Mouse (Mus musculus) liver, postnatal 0 days (tissue): Measurements from ENCODE around the gene Rad9b. TPM values are rescaled to one million over a fixed set of nuclear protein-coding genes. Genes with fewer than 3 reads are reported as not detected.

Source experiments
- ATAC-seq: fragments of 200-750 bp; cut with Nextera tagmentation; 2 replicates; pipeline ENCODE4 v1.8.0; 2017; ENCODE audit warnings: mild to moderate bottlenecking, moderate library complexity
- DNase-seq: peaks from one replicate; pipeline ENCODE4 v3.0.0-alpha.2; 2016
- H3K27ac ChIP-seq: fragments of 300-500 bp; sonication (generic); 2 replicates; pipeline ENCODE4 v1.5.1; 2014; ENCODE audit warnings: antibody characterized with exemption, moderate library complexity, mild to moderate bottlenecking, low read depth
- H3K27me3 ChIP-seq: fragments of 300-500 bp; sonication (generic); 2 replicates; pipeline ENCODE4 v1.6.1; 2014; ENCODE audit warnings: low read length, control low read depth, mixed read lengths; ENCODE audit not compliant: insufficient read depth
- H3K36me3 ChIP-seq: fragments of 300-500 bp; sonication (generic); replicated peaks from 2 replicates; pipeline ENCODE4 v1.6.1; 2014; ENCODE audit warnings: mild to moderate bottlenecking, control low read depth, low read length, moderate library complexity, mixed read lengths; ENCODE audit not compliant: insufficient read depth
- H3K4me1 ChIP-seq: fragments of 300-500 bp; sonication (generic); 2 replicates; pipeline ENCODE4 v1.6.1; 2014; ENCODE audit warnings: antibody characterized with exemption, mild to moderate bottlenecking, control low read depth; ENCODE audit not compliant: insufficient read depth
- H3K4me2 ChIP-seq: fragments of 300-500 bp; sonication (generic); 2 replicates; pipeline ENCODE4 v1.6.1; 2014; ENCODE audit warnings: low read depth, mild to moderate bottlenecking, low read length, moderate library complexity, mixed read lengths
- H3K4me3 ChIP-seq: fragments of 300-500 bp; sonication (generic); 2 replicates; pipeline ENCODE4 v1.5.1; 2014; ENCODE audit warnings: low read depth, low read length
- H3K9ac ChIP-seq: fragments of 300-500 bp; sonication (generic); replicated peaks from 2 replicates; pipeline ENCODE4 v1.6.1; 2014; ENCODE audit warnings: mild to moderate bottlenecking, moderate library complexity
- H3K9me3 ChIP-seq: fragments of 300-500 bp; sonication (generic); 2 replicates; pipeline ENCODE4 v1.6.1; 2016; ENCODE audit warnings: mild to moderate bottlenecking, control low read depth, low read length, mixed read lengths
- CTCF ChIP-seq: sonication (generic); IDR thresholded peaks from 2 replicates; pipeline ENCODE4 v1.5.1; 2016; ENCODE audit warnings: antibody characterized with exemption, low read depth
- EP300 ChIP-seq: IDR thresholded peaks from 2 replicates; pipeline ENCODE4 v1.6.1; 2016; ENCODE audit warnings: antibody characterized with exemption, low read depth, mild to moderate bottlenecking
- WGBS: fragments of 180-500 bp; shearing (Covaris S2); extraction: QIAGEN DNeasy Blood & Tissue Kit; methylation state at CpG from one replicate; pipeline ENCODE4 v1.1.7; 2014; ENCODE audit not compliant: insufficient replicate concordance; 5-methylcytosine and 5-hydroxymethylcytosine counted together
- polyA plus RNA-seq: library from polyadenylated mRNA; unstranded; fragments of >200 nt; fragmentation: Nextera tagmentation; extraction: Ambion mirVana; gene quantifications from 2 replicates; pipeline ENCODE4 v1.2.1, GENCODE M21; 2015

Rad9b gene
- polyA plus RNA-seq, 1 experiment from 2014 or later, result 3.0 TPM

DNA sequence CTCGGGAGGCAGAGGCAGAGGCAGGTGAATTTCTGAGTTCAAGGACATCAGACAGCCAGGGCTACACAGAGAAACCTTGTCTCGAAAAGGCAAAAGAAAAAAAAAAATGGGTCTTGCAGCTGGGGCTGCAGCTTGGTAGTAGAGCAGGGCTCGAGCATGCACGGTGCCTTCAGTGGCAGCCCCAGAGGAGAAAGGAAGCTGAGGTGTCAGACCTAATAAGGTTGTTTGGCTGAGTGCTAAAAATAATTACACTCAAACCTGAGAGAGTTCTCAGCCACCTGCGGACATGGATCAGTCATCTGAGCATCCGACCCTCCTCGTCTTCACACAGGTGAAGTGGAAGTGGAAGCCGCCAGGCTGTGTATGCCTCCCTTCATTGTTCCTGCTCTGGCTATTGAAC lies 43.3 kb downstream of the Rad9b start:
- no peak for DNase-seq
- Histone ChIP-seq H3K9ac (no peak overlapping the region), H3K4me1 (peaks cover 20% of the 10 kb centered on the region), H3K4me3 (no peak overlapping the region), H3K27me3 (no peaks in the 10 kb centered on the region), H3K4me2 (no peak overlapping the region), H3K36me3 (peaks cover 46% of the 10 kb centered on the region), H3K9me3 (no peaks in the 10 kb centered on the region), H3K27ac (no peak overlapping the region)
- WGBS, result 76% methylated on average over 8 of the region's 8 CpGs
- no peak for ATAC-seq
- TF ChIP-seq CTCF (no peak), EP300 (no peak)

DNA sequence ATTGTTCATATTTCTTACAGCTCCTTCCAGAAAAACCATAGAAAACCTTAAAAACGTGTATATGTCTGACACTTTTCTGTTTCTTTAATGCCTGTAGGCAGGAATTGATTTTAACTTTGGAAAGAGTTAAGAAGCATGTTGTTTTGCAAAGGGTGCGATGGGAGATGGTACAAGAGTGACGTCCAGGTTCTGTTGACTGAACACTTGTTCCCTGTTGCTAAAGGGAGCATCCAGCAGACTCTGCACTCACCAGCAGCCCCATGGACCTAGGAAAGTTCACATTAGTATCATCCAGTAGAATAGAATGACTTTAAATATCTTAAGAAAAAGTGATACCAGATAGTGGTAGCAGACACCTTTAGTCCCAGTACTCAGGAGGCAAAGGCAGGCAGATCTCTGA lies 47.5 kb downstream of the Rad9b start:
- DNase-seq (no peak), ATAC-seq (peak; percentile 87)
- H3K9ac ChIP-seq, result no peak overlapping the region
- H3K4me2 ChIP-seq, result no peak overlapping the region
- H3K9me3 ChIP-seq, result no peaks in the 10 kb centered on the region
- H3K27me3 ChIP-seq, result no peaks in the 10 kb centered on the region
- peak overlapping the region; percentile 92 for H3K27ac ChIP-seq
- TF ChIP-seq CTCF, result no peak
- peak; percentile 47; the same call in 1 of the 2 replicates for TF ChIP-seq EP300
- H3K36me3 ChIP-seq, result peaks cover 21% of the 10 kb centered on the region
- peaks cover 39% of the 10 kb centered on the region for H3K4me1 ChIP-seq
- H3K4me3 ChIP-seq, result no peak overlapping the region
- WGBS, result 72% methylated on average over 3 of the region's 3 CpGs

DNA sequence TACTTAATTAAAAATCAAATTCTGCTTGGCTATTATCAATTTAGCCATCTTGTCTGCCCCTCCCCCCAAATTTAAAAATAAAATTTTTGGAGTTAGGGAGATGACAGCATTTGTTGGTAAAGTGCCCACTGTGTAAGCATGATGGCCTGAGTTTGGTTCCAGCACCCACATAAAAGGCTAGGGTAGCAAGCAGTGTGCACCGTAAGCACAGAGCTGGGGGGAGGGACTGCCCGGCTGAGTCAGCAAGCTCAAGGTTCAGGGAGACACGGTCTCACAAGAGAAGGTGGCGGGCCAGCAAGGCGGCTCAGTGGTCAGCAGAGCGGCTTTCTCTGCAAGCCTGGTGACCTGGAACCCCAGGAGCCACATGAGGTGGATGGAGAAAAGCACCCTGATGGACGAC lies 48.6 kb downstream of the Rad9b start:
- peak overlapping the region; percentile 92 for H3K27ac ChIP-seq
- no peaks in the 10 kb centered on the region for H3K27me3 ChIP-seq
- H3K4me1 ChIP-seq, result peaks cover 40% of the 10 kb centered on the region
- no peak overlapping the region for H3K4me2 ChIP-seq
- peaks cover 15% of the 10 kb centered on the region; the same call in 1 of the 2 replicates for H3K36me3 ChIP-seq
- DNase-seq (no peak), ATAC-seq (no peak)
- no peak overlapping the region for H3K4me3 ChIP-seq
- H3K9me3 ChIP-seq, result no peaks in the 10 kb centered on the region
- TF ChIP-seq EP300, result no peak
- TF ChIP-seq CTCF, result no peak
- H3K9ac ChIP-seq, result no peak overlapping the region
- WGBS, result 69% methylated on average over 7 of the region's 7 CpGs

DNA sequence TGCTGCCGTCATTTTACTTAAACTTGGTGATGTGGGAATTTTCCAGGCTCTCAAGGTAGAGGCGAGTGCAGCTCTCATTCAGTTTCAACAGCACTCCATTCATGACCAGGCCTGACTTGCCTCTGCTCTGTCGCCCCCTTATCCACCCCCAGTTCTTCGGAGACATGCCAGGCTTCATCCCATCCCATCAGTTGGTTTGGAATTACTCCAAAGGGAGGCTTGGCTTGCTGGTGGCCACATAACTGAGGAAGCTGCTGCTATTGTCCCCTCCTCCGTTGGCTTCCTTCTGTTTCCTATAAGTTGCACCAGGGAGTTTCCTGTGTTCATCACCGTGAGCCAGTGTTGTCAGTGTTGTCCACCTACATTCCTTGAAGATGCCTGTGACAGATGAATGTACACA lies 49.5 kb downstream of the Rad9b start:
- H3K27ac ChIP-seq, result peak overlapping the region; percentile 92
- no peaks in the 10 kb centered on the region for H3K9me3 ChIP-seq
- H3K4me1 ChIP-seq, result peaks cover 40% of the 10 kb centered on the region
- H3K4me3 ChIP-seq, result no peak overlapping the region
- ATAC-seq (no peak), DNase-seq (no peak)
- WGBS, result 66% methylated on average over 6 of the region's 6 CpGs
- H3K27me3 ChIP-seq, result no peaks in the 10 kb centered on the region
- TF ChIP-seq EP300 (no peak), CTCF (no peak)
- H3K4me2 ChIP-seq, result no peak overlapping the region
- H3K36me3 ChIP-seq, result peaks cover 14% of the 10 kb centered on the region; the same call in 1 of the 2 replicates
- 0 out of 2 replicates have a peak overlapping the region, but pooled peaks have one; percentile 16 for H3K9ac ChIP-seq

DNA sequence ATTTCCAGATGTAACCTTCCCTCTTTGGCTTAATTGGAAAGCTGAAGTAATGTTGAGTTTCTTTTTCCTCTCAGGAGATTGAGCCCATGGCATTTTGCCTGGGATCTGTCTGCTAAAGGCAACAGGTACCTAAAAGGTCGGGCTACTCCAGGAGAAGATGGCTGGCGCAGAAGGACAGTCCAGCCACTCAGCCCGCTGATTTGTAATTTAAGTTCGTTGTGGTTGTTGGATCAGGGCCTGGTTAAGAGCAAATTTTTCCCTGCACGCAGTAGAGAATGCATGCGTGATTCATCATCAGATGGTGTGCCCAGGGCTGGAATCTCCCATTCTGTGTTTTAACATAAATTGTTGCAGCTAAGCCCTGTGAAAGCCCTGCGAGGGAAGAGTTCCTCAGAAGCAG lies 50.1 kb downstream of the Rad9b start:
- 77% methylated on average over 7 of the region's 7 CpGs for WGBS
- Histone ChIP-seq H3K27ac (peak overlapping the region; percentile 92), H3K9ac (0 out of 2 replicates have a peak overlapping the region, but pooled peaks have one; percentile 16), H3K4me3 (no peak overlapping the region), H3K4me2 (no peak overlapping the region), H3K36me3 (peaks cover 10% of the 10 kb centered on the region; the same call in 1 of the 2 replicates), H3K9me3 (no peaks in the 10 kb centered on the region), H3K4me1 (peaks cover 40% of the 10 kb centered on the region), H3K27me3 (no peaks in the 10 kb centered on the region)
- TF ChIP-seq EP300, result no peak
- TF ChIP-seq CTCF, result no peak
- ATAC-seq, result no peak
- DNase-seq, result no peak

DNA sequence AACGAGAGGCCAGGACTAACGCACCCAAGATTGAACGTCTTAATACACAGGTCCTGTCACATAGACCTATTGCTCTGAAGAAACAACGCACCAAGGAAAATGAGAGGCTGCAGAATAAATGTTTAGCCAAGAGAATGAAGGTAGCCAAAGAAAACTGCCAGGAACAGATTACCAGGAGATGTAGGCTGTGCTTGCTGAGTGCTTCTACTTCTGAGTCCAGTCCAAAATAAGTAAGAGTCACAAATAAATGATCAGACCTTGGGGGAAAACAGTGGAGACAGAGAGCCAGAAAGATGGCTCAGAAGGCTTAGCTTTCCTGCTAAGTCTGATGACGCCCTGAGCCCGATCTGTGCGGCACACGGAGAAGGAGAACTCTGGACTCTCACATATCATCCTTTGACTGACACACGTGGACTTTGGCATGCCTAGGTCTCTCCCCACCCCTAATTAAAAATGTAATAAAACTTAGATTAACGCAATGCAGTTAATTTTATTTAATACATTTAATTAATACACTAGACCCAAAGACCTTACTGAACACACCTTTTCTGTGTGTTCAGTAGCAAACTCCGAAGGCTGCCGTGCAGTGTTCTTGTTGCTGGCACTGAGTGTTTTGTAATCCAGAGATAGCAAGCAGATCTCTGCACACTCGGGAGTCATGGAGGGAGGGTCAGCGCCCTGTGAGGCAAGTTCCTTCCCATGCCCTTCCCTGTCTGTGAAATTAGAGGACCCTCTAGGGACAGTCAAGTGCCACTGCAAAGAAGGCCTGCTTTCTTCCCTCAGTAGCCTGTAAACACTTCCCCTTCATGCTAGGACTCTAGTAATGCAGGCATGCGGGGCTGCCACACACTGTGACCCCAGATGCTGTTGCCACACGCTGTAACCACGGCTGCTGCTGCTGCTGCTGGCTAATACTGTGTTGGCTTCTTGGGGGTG lies 51.0 kb downstream of the Rad9b start:
- no peaks in the 10 kb centered on the region for H3K9me3 ChIP-seq
- H3K36me3 ChIP-seq, result peaks cover 4% of the 10 kb centered on the region; the same call in 1 of the 2 replicates
- 42% methylated on average over 17 of the region's 17 CpGs for WGBS
- H3K27ac ChIP-seq, result peak overlapping the region; percentile 92
- no peak overlapping the region for H3K4me3 ChIP-seq
- peak overlapping the region; percentile 16; the same call in 1 of the 2 replicates for H3K4me2 ChIP-seq
- peak overlapping the region; percentile 11; the same call in 1 of the 2 replicates for H3K9ac ChIP-seq
- DNase-seq, result peak; percentile 64
- peaks cover 40% of the 10 kb centered on the region for H3K4me1 ChIP-seq
- TF ChIP-seq EP300 (no peak), CTCF (peak; percentile 71)
- H3K27me3 ChIP-seq, result no peaks in the 10 kb centered on the region
- ATAC-seq, result peak; percentile 74
